Mouse (Mus musculus) limb, embryonic 11.5 days (tissue): ENCODE results near the gene Chst11. TPM values are rescaled to one million over a fixed set of nuclear protein-coding genes. Genes with fewer than 3 reads are reported as not detected.
A peak's percentile ranks its signal among the peaks of the same experiment; 100 is the strongest.

Experiments used
- ATAC-seq: fragments of 200-750 bp; cut with Nextera tagmentation; 2 replicates; pipeline ENCODE4 v1.8.0; 2017; ENCODE audit warnings: low read depth; ENCODE audit not compliant: insufficient number of reproducible peaks, low FRiP score, low TSS enrichment
- DNase-seq: peaks from one replicate; pipeline ENCODE4 v3.0.0-alpha.2; 2015; ENCODE audit warnings: low spot score
- H3K27ac ChIP-seq: fragments of 300-500 bp; sonication (generic); replicated peaks from 2 replicates; pipeline ENCODE4 v1.5.1; 2014; ENCODE audit warnings: low read depth, mild to moderate bottlenecking, low read length
- H3K27me3 ChIP-seq: fragments of 300-500 bp; sonication (generic); 2 replicates; pipeline ENCODE4 v1.6.1; 2014; ENCODE audit warnings: mild to moderate bottlenecking, low read length, mixed read lengths; ENCODE audit not compliant: control insufficient read depth, insufficient read depth
- H3K36me3 ChIP-seq: fragments of 300-500 bp; sonication (generic); 2 replicates; pipeline ENCODE4 v1.6.1; 2014; ENCODE audit warnings: mild to moderate bottlenecking, low read length, moderate library complexity, mixed read lengths; ENCODE audit not compliant: control insufficient read depth, insufficient read depth
- H3K4me1 ChIP-seq: fragments of 300-500 bp; sonication (generic); 2 replicates; pipeline ENCODE4 v1.6.1; 2014; ENCODE audit warnings: low read length, mixed read lengths; ENCODE audit not compliant: control insufficient read depth, insufficient read depth
- H3K4me2 ChIP-seq: fragments of 300-500 bp; sonication (generic); 2 replicates; pipeline ENCODE4 v1.6.1; 2014; ENCODE audit warnings: low read depth, mild to moderate bottlenecking, moderate library complexity; ENCODE audit not compliant: severe bottlenecking
- H3K4me3 ChIP-seq: fragments of 300-500 bp; sonication (generic); 2 replicates; pipeline ENCODE4 v1.5.1; 2014; ENCODE audit warnings: low read depth, low read length
- H3K9ac ChIP-seq: fragments of 300-500 bp; sonication (generic); 2 replicates; pipeline ENCODE4 v1.6.1; 2014; ENCODE audit warnings: mild to moderate bottlenecking, low read length
- H3K9me3 ChIP-seq: fragments of 300-500 bp; sonication (generic); 2 replicates; pipeline ENCODE4 v1.6.1; 2016; ENCODE audit warnings: low read length; ENCODE audit not compliant: control insufficient read depth
- WGBS: fragments of 180-500 bp; shearing (Covaris S2); extraction: QIAGEN DNeasy Blood & Tissue Kit; methylation state at CpG from one replicate; pipeline ENCODE4 v1.1.7; 2014; 5-methylcytosine and 5-hydroxymethylcytosine counted together
- polyA plus RNA-seq: library from polyadenylated mRNA; unstranded; fragments of >200 nt; fragmentation: Nextera tagmentation; extraction: Ambion mirVana; gene quantifications from 2 replicates; pipeline ENCODE4 v1.2.1, GENCODE M21; 2014

Gene Chst11
- polyA plus RNA-seq, 1 experiment from 2014 or later: 3.0 TPM

DNA sequence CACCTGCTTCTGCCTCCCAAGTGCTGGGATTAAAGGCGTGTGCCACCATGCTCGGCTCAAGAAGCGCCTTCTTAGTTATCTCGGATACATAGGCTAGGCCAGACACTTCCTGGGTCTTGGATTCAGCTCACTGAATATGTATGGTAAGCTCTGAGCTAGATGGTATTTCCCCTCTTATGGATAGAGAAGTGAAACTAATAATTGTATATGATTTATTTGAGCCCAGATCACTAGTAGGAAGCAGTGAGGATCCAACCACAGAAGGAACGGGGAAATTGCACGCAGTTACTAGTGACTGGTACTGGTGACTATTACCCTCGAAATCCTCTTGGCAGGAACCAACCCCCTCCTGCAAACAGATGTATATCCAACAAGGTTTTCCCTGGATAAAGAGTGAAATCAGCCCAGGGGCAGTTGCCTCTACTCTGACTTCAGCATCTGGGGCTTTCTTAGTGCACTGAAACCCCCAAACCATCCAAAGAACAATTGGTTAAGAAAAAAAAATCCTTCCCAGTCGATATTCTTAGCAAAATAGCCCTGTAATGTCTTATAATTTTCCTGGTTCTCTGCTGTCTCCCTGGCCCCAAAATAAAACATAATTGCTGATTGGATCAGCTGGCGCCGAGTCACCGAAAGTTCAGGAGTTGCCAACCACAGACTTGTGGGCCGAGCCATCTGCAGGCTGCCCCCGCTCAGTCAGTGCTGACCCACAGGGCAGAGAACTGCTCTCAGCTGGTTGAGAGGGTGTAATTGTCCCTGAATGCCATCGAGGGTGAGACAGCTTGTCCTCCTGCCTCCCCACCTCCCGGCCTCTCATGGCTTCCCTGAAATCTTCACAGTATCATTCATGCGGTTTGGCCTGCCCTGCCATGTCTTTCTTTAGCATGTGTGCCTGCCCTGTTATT lies 109.8 kb downstream of the Chst11 start:
- 82% methylated on average over 16 of the region's 16 CpGs for WGBS
- no peaks in the 10 kb centered on the region for H3K36me3 ChIP-seq
- no peak overlapping the region for H3K4me2 ChIP-seq
- DNase-seq (no peak), ATAC-seq (no peak)
- no peaks in the 10 kb centered on the region for H3K9me3 ChIP-seq
- H3K9ac ChIP-seq: no peak overlapping the region
- H3K4me3 ChIP-seq: no peak overlapping the region
- H3K27ac ChIP-seq: no peak overlapping the region
- peaks cover 14% of the 10 kb centered on the region for H3K4me1 ChIP-seq
- H3K27me3 ChIP-seq: no peaks in the 10 kb centered on the region

DNA sequence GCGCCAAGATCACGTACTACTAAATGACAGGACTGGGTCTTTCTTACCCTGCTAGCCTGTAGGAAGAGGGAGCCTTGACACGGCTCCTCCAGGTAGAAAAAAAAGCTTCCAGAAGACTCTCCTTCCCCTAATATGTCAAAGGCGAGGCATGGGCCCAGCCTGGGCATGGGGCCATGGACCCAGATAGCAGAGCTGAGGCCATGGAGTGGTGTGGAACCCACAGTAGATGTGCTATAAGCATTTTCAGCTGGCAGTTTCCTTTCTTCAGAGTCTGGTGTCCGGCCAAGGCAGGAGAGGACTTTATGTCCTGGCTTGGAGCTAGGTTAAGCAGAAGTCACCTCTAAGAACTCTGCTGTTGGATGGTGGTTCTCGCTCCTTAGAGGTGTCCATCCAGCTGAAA lies 111.0 kb downstream of the Chst11 start:
- no peaks in the 10 kb centered on the region for H3K9me3 ChIP-seq
- H3K36me3 ChIP-seq: no peaks in the 10 kb centered on the region
- DNase-seq (no peak), ATAC-seq (no peak)
- H3K27ac ChIP-seq: no peak overlapping the region
- H3K9ac ChIP-seq: no peak overlapping the region
- no peak overlapping the region for H3K4me2 ChIP-seq
- H3K4me1 ChIP-seq: peaks cover 23% of the 10 kb centered on the region
- no peak overlapping the region for H3K4me3 ChIP-seq
- no peaks in the 10 kb centered on the region for H3K27me3 ChIP-seq
- 92% methylated on average over 6 of the region's 6 CpGs for WGBS

DNA sequence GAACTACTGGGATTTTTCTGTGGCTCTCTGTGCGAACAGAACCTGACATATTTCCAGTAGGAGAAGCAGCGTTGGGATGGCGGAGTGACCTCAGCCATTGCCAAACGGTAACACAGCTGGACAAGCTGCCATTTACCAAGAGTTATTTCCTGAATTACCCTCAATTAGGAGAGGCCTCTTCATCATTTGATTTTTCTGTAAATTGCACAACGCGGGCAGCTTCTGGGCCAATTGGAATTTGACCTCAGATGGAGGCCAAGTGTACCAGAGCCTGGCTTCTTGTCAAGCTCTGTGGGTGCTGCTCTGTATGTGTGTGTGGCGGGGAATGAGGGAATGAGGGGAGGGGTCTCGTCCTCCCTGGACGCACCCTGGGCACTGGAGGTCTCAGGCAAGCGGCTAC lies 113.6 kb downstream of the Chst11 start:
- no peak overlapping the region for H3K9ac ChIP-seq
- ATAC-seq (no peak), DNase-seq (no peak)
- H3K4me2 ChIP-seq: no peak overlapping the region
- peaks cover 29% of the 10 kb centered on the region for H3K4me1 ChIP-seq
- no peaks in the 10 kb centered on the region for H3K27me3 ChIP-seq
- 0 out of 2 replicates have a peak overlapping the region, but pooled peaks have one; percentile 15 for H3K27ac ChIP-seq
- no peaks in the 10 kb centered on the region for H3K36me3 ChIP-seq
- H3K4me3 ChIP-seq: no peak overlapping the region
- 64% methylated on average over 10 of the region's 10 CpGs for WGBS
- H3K9me3 ChIP-seq: no peaks in the 10 kb centered on the region

DNA sequence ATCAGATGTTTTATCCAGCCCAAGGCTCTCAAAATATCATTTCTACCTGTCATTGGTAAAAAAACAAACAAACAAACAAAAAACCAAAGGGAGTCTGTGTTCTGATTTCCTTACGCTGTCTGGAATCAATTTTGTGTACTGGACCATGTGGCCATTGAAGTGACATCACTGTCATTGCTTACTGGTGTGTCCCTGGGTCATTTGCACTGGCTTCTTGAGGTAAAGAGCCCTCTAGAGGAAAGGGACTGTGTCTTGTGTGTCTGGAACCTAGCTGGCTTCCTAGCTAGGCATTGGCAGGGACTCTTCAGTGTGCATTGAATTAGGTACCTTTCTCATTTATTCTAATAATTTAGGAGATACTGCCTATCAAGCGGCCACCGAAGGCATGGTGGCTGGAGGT lies 114.4 kb downstream of the Chst11 start:
- ATAC-seq (no peak), DNase-seq (no peak)
- Histone ChIP-seq H3K4me1 (peaks cover 29% of the 10 kb centered on the region), H3K4me3 (no peak overlapping the region), H3K27me3 (no peaks in the 10 kb centered on the region), H3K9ac (no peak overlapping the region), H3K27ac (no peak overlapping the region), H3K9me3 (no peaks in the 10 kb centered on the region), H3K36me3 (no peaks in the 10 kb centered on the region), H3K4me2 (no peak overlapping the region)
- 86% methylated on average over 3 of the region's 3 CpGs for WGBS

DNA sequence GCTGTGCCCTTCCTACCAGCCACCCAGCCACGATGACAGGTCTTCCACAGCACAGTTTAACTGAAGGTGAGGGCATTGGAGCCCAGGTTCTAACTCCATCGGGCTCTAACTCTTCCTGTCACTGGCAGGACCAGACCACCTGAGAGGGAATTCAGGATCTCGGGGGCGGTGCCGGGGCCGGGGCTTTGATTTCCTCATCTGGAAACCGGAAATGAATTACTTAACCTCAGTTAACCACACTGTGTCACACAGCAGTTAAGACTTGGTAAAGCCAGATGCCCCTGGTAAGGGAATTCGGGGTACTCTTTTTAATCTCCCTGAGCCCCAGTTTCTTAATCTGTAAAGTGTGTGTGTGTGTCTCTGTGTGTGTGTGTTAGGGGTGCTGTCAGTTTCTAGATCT lies 115.6 kb downstream of the Chst11 start:
- no peak overlapping the region for H3K27ac ChIP-seq
- H3K9ac ChIP-seq: no peak overlapping the region
- DNase-seq (no peak), ATAC-seq (no peak)
- no peaks in the 10 kb centered on the region for H3K36me3 ChIP-seq
- H3K9me3 ChIP-seq: no peaks in the 10 kb centered on the region
- WGBS: 34% methylated on average over 8 of the region's 8 CpGs
- H3K4me1 ChIP-seq: peaks cover 29% of the 10 kb centered on the region
- H3K27me3 ChIP-seq: no peaks in the 10 kb centered on the region
- H3K4me3 ChIP-seq: no peak overlapping the region
- H3K4me2 ChIP-seq: no peak overlapping the region

DNA sequence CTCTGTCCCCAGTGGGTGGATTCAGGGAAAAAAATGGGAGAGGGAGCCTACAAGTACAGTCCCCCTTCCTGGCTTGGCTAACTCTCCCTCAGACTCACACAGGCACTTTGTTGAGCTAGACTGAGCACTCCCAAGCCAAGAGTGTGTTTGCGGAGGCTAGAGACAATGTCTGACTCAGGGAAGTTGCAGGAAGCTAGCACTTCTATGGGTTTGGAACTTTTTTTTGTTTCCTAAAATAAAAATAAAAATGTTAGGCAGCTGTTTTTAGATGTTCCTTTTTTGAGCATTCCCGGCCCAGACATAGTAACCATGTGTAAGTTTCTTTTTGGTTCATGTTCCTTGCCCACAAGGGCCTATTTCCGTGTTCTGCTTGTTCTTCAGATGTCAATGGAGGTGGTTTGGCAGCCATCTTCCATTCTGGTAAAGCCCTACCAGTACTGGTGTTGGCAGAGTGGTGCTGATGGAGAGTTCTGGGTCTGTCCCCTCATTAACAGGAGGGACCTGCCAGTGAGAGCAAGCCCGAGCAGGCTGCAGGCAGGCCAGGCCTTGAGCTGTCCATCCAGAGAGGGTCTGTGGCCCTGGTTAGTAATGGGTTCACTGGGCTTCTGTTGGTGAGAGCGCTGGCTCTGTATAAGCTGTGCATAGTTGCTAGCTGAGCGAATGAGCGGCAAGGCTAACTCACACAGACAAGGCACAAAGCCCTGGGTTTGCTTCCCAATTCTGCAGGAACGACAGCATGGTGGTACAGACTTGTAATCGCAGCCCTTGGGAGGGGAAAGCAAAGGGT lies 116.3 kb downstream of the Chst11 start:
- no peak for DNase-seq
- H3K9ac ChIP-seq: no peak overlapping the region
- no peaks in the 10 kb centered on the region for H3K36me3 ChIP-seq
- ATAC-seq: no peak
- no peaks in the 10 kb centered on the region for H3K27me3 ChIP-seq
- peaks cover 29% of the 10 kb centered on the region for H3K4me1 ChIP-seq
- no peak overlapping the region for H3K27ac ChIP-seq
- 85% methylated on average over 9 of the region's 9 CpGs for WGBS
- no peak overlapping the region for H3K4me2 ChIP-seq
- no peak overlapping the region for H3K4me3 ChIP-seq
- H3K9me3 ChIP-seq: no peaks in the 10 kb centered on the region

DNA sequence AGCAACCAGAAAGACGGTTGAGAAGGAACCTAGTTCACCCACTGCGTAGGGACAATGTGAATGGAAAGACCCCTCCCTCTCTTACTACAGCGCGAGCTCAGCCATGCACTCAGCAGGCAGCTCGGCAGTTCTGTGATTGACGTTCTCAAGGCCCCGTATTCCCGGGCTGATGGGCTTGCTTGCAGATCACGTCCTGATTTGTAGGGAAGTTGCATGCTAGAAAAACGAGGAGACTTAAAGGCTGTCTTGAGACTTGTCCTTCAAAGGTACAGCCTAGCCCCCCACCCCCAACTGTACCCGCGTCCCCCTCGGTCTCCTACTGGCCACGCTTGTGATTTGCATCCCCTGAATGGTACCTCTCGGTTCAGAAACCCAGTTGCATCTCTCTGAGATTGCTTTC lies 117.4 kb downstream of the Chst11 start:
- Histone ChIP-seq H3K9ac (no peak overlapping the region), H3K9me3 (no peaks in the 10 kb centered on the region), H3K4me2 (no peak overlapping the region), H3K27ac (no peak overlapping the region), H3K4me3 (no peak overlapping the region), H3K27me3 (no peaks in the 10 kb centered on the region), H3K36me3 (no peaks in the 10 kb centered on the region), H3K4me1 (peaks cover 35% of the 10 kb centered on the region)
- DNase-seq: no peak
- WGBS: 24% methylated on average over 15 of the region's 15 CpGs
- ATAC-seq: no peak

DNA sequence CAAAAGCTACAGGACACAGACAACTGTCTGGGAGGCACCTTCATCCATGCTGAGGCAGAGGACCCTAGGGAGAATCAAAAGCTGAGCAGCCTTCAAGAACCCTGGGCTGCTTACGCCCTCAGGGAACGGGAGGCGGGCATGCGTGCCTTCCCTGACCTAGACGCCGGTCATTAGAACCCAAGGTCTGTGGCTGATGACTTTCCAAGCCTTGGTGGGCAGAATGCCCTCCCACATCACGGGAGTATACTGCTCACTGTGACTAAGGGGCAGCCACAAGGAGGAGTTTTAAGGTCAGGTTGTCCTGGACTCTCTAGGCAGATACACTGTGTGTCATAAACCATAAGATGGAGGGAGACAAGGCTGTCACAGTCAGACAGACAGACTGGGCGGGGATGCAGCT lies 118.9 kb downstream of the Chst11 start:
- Histone ChIP-seq H3K36me3 (no peaks in the 10 kb centered on the region), H3K9me3 (no peaks in the 10 kb centered on the region), H3K4me2 (no peak overlapping the region), H3K27me3 (no peaks in the 10 kb centered on the region), H3K9ac (no peak overlapping the region), H3K4me3 (no peak overlapping the region), H3K27ac (no peak overlapping the region), H3K4me1 (peaks cover 33% of the 10 kb centered on the region)
- DNase-seq (no peak), ATAC-seq (no peak)
- 83% methylated on average over 8 of the region's 8 CpGs for WGBS
